Mouse (Mus musculus) intestine, embryonic 14.5 days (tissue): ENCODE data around the gene Gm10985. TPM values are rescaled to one million over a fixed set of nuclear protein-coding genes. Genes with fewer than 3 reads are reported as not detected.

Experiments
- ATAC-seq: fragments of 200-750 bp; cut with Nextera tagmentation; replicated peaks from 2 replicates; pipeline ENCODE4 v1.8.0; 2017; ENCODE audit warnings: low read depth, moderate number of reproducible peaks, moderate TSS enrichment, moderate library complexity; ENCODE audit not compliant: low FRiP score, low TSS enrichment
- DNase-seq: peaks from one replicate; pipeline ENCODE4 v3.0.0-alpha.2; 2018; ENCODE audit warnings: low spot score
- H3K27ac ChIP-seq: fragments of 300-500 bp; sonication (generic); 2 replicates; pipeline ENCODE4 v1.5.1; 2014; ENCODE audit warnings: low read depth, mild to moderate bottlenecking, control low read depth
- H3K27me3 ChIP-seq: fragments of 300-500 bp; sonication (generic); replicated peaks from 2 replicates; pipeline ENCODE4 v1.6.1; 2014; ENCODE audit warnings: low read length, control low read depth; ENCODE audit not compliant: control insufficient read depth, insufficient read depth
- H3K36me3 ChIP-seq: fragments of 300-500 bp; sonication (generic); 2 replicates; pipeline ENCODE4 v1.6.1; 2014; ENCODE audit warnings: low read length, control low read depth; ENCODE audit not compliant: control insufficient read depth, insufficient read depth
- H3K4me1 ChIP-seq: fragments of 300-500 bp; sonication (generic); replicated peaks from 2 replicates; pipeline ENCODE4 v1.6.1; 2014; ENCODE audit warnings: low read length, control low read depth, mixed read lengths; ENCODE audit not compliant: control insufficient read depth, insufficient read depth
- H3K4me2 ChIP-seq: fragments of 300-500 bp; sonication (generic); 2 replicates; pipeline ENCODE4 v1.6.1; 2014; ENCODE audit warnings: low read length
- H3K4me3 ChIP-seq: fragments of 300-500 bp; sonication (generic); 2 replicates; pipeline ENCODE4 v1.5.1; 2014; ENCODE audit warnings: low read depth, low read length, control low read depth, mixed read lengths
- H3K9ac ChIP-seq: fragments of 300-500 bp; sonication (generic); 2 replicates; pipeline ENCODE4 v1.6.1; 2014; ENCODE audit warnings: mild to moderate bottlenecking, low read length
- H3K9me3 ChIP-seq: fragments of 300-500 bp; sonication (generic); 2 replicates; pipeline ENCODE4 v1.6.1; 2016; ENCODE audit warnings: low read length, control low read depth; ENCODE audit not compliant: control insufficient read depth
- WGBS: fragments of 180-500 bp; shearing (Covaris S2); extraction: QIAGEN DNeasy Blood & Tissue Kit; methylation state at CpG from one replicate; pipeline ENCODE4 v1.1.7; 2014; 5-methylcytosine and 5-hydroxymethylcytosine counted together
- polyA plus RNA-seq: library from polyadenylated mRNA; unstranded; fragments of >200 nt; fragmentation: Nextera tagmentation; extraction: Ambion mirVana; gene quantifications from 2 replicates; pipeline ENCODE4 v1.2.1, GENCODE M21; 2014

Gene Gm10985
- polyA plus RNA-seq, 1 experiment from 2014 or later = not detected

GRCm38 (mm10) chr3:53854831-53855230, 9.9 kb downstream of the Gm10985 start:
- Histone ChIP-seq H3K4me3 (no peak overlapping the region), H3K4me1 (no peaks in the 10 kb centered on the region), H3K9me3 (no peaks in the 10 kb centered on the region), H3K36me3 (peaks cover 36% of the 10 kb centered on the region), H3K27me3 (no peaks in the 10 kb centered on the region), H3K4me2 (no peak overlapping the region), H3K27ac (no peak overlapping the region), H3K9ac (no peak overlapping the region)
- ATAC-seq (no peak), DNase-seq (no peak)
- 84% methylated on average over 3 of the region's 3 CpGs for WGBS

- DNase-seq (peak; percentile 96), ATAC-seq (peak; percentile 98)
- H3K9me3 ChIP-seq = no peaks in the 10 kb centered on the region
- peak within 1 kb of the TSS; percentile 84 for H3K9ac ChIP-seq
- under 1% methylated on average over 58 of the region's 58 CpGs for WGBS
- H3K27me3 ChIP-seq = no peaks in the 10 kb centered on the region
- peaks cover 32% of the 10 kb centered on the region for H3K36me3 ChIP-seq
- H3K4me2 ChIP-seq = peak within 1 kb of the TSS; percentile 95
- peaks cover 7% of the 10 kb centered on the region; the same call in 1 of the 2 replicates for H3K4me1 ChIP-seq
- H3K27ac ChIP-seq = peak within 1 kb of the TSS; percentile 77; the same call in 1 of the 2 replicates
- H3K4me3 ChIP-seq = peak within 1 kb of the TSS; percentile 98
Measured at GRCm38 (mm10) chr3:53863383-53864220, 18.7 kb downstream of the Gm10985 start, which contains the start of gene Ufm1. TSS of gene Ufm1 (minus strand) at chr3:53863830.

DNA sequence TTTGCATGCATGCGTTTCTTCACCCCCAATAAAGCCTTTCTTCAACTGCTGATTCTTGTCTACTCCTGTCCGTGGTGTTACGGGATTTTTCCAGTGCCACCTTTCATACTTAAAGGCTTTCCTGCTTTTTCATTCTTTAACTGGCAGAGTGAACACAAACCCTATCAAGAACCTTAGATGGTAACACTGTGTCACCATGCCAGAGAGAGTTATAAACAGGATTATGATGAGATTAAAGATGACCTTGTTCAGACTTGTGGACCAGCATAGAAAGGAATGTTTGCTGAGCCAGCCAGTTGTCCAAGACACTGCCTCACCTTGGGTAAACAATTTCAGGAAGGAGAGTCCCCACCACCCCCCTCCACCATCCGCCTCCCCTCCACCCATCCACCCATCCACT, 23.3 kb downstream of the Gm10985 start:
- H3K27ac ChIP-seq = no peak overlapping the region
- H3K4me3 ChIP-seq = no peak overlapping the region
- WGBS = 73% methylated on average over 4 of the region's 4 CpGs
- H3K27me3 ChIP-seq = no peaks in the 10 kb centered on the region
- no peak for DNase-seq
- H3K36me3 ChIP-seq = no peaks in the 10 kb centered on the region
- no peak overlapping the region for H3K9ac ChIP-seq
- ATAC-seq = no peak
- no peaks in the 10 kb centered on the region for H3K4me1 ChIP-seq
- H3K4me2 ChIP-seq = no peak overlapping the region
- no peaks in the 10 kb centered on the region for H3K9me3 ChIP-seq

- Histone ChIP-seq H3K4me1 (no peaks in the 10 kb centered on the region), H3K4me3 (no peak overlapping the region), H3K4me2 (no peak overlapping the region), H3K27ac (no peak overlapping the region), H3K9me3 (no peaks in the 10 kb centered on the region), H3K36me3 (no peaks in the 10 kb centered on the region), H3K9ac (no peak overlapping the region), H3K27me3 (no peaks in the 10 kb centered on the region)
- DNase-seq = no peak
- ATAC-seq = no peak
- WGBS = 24% methylated on average over 1 of the region's 1 CpGs
Measured at GRCm38 (mm10) chr3:53869263-53869662, 24.4 kb downstream of the Gm10985 start.

- WGBS = 84% methylated on average over 6 of the region's 6 CpGs
- Histone ChIP-seq H3K36me3 (no peaks in the 10 kb centered on the region), H3K9me3 (no peaks in the 10 kb centered on the region), H3K9ac (no peak overlapping the region), H3K4me2 (no peak overlapping the region), H3K27ac (no peak overlapping the region), H3K4me3 (no peak overlapping the region), H3K4me1 (no peaks in the 10 kb centered on the region), H3K27me3 (no peaks in the 10 kb centered on the region)
- DNase-seq (no peak), ATAC-seq (no peak)
Measured at GRCm38 (mm10) chr3:53870482-53870881, 25.6 kb downstream of the Gm10985 start.

DNA sequence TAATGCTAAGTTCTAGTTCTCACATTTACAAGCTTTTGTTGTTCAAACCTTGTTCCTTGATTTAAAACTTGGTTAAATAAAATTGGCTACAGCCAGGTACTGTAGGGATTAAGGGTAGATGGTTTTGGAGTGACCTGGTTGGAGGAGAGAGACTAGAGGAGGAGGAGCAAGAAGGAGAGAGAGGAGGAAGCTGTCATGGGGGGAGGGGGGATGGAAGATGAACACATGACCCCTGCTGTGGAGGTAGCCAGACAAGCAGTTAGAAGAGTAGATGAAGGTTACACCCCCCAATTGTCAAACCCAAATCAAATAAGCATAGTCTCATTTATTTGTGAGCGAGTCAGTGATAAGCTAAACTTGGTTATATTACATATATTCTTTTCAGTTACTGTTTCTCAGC, 26.7 kb downstream of the Gm10985 start:
- no peak for DNase-seq
- H3K4me2 ChIP-seq = no peak overlapping the region
- H3K27me3 ChIP-seq = no peaks in the 10 kb centered on the region
- no peak overlapping the region for H3K9ac ChIP-seq
- 81% methylated on average over 1 of the region's 1 CpGs for WGBS
- no peak overlapping the region for H3K4me3 ChIP-seq
- no peaks in the 10 kb centered on the region for H3K36me3 ChIP-seq
- H3K27ac ChIP-seq = no peak overlapping the region
- no peaks in the 10 kb centered on the region for H3K9me3 ChIP-seq
- no peak for ATAC-seq
- no peaks in the 10 kb centered on the region for H3K4me1 ChIP-seq

DNA sequence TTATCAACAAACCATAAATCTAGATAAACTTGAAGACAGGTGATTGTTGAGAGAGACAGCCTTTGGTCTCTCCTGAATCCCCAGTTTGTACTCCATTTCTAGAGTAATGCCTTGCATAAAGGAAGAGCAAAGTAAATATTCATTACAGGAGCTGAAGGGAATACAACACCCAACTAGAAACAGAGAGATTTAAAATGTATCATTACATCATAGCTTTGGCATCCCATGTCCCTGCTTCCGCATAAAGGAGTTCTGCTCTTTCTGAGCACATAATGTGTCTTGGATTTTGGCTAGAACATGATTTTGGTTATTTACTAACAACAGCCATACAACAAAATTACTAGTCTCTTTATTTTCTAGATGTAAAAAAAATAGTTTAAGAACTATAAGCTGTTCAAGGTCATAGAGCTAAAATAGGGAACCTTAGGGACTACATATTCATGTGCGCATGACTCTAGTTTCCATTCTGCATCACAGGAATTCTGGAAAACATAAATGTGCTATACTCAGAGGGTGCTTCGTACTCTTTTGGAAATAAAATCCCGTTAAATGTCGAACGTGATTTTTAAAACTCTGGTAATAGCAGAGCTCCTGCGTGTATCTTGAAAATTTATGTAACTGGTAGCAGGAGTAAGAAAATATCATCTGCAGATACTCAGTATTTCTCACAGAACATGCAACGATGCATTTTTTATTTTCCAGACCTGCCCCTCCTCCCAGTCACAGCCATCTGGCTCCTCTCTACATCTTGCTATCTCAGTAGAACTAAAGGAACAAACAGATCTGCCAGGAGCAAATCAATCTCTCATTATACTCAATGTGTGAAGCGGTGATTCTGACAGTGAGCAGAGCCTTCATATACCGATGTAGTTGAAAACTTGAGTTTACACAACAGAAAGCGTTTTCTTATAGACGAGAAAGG, 46.0 kb downstream of the Gm10985 start:
- ATAC-seq = no peak
- WGBS = 67% methylated on average over 12 of the region's 12 CpGs
- no peaks in the 10 kb centered on the region for H3K27me3 ChIP-seq
- no peak overlapping the region for H3K9ac ChIP-seq
- no peak overlapping the region for H3K4me3 ChIP-seq
- no peaks in the 10 kb centered on the region; the same call in 1 of the 2 replicates for H3K9me3 ChIP-seq
- DNase-seq = no peak
- no peak overlapping the region for H3K27ac ChIP-seq
- no peaks in the 10 kb centered on the region for H3K4me1 ChIP-seq
- no peaks in the 10 kb centered on the region for H3K36me3 ChIP-seq
- H3K4me2 ChIP-seq = no peak overlapping the region
